Mouse (Mus musculus) intestine, embryonic 16.5 days (tissue): ENCODE measurements around the gene Dnaic1. TPM values are rescaled to one million over a fixed set of nuclear protein-coding genes. Genes with fewer than 3 reads are reported as not detected.

Experiments
- ATAC-seq: fragments of 200-750 bp; cut with Nextera tagmentation; 2 replicates; pipeline ENCODE4 v1.8.0; 2017; ENCODE audit warnings: moderate TSS enrichment, moderate library complexity
- H3K27ac ChIP-seq: fragments of 300-500 bp; sonication (generic); 2 replicates; pipeline ENCODE4 v1.5.1; 2014; ENCODE audit warnings: mild to moderate bottlenecking, low read length
- H3K27me3 ChIP-seq: fragments of 300-500 bp; sonication (generic); replicated peaks from 2 replicates; pipeline ENCODE4 v1.6.1; 2014; ENCODE audit warnings: low read length, control low read depth, mixed read lengths; ENCODE audit not compliant: control insufficient read depth, insufficient read depth
- H3K36me3 ChIP-seq: fragments of 300-500 bp; sonication (generic); 2 replicates; pipeline ENCODE4 v1.6.1; 2014; ENCODE audit warnings: low read length, control low read depth; ENCODE audit not compliant: control insufficient read depth, insufficient read depth
- H3K4me1 ChIP-seq: fragments of 300-500 bp; sonication (generic); 2 replicates; pipeline ENCODE4 v1.6.1; 2014; ENCODE audit warnings: low read length, control low read depth, mixed read lengths; ENCODE audit not compliant: control insufficient read depth, insufficient read depth
- H3K4me2 ChIP-seq: fragments of 300-500 bp; sonication (generic); 2 replicates; pipeline ENCODE4 v1.6.1; 2014; ENCODE audit warnings: low read depth, low read length, control low read depth
- H3K4me3 ChIP-seq: fragments of 300-500 bp; sonication (generic); 2 replicates; pipeline ENCODE4 v1.5.1; 2014; ENCODE audit warnings: mild to moderate bottlenecking, low read length
- H3K9ac ChIP-seq: fragments of 300-500 bp; sonication (generic); 2 replicates; pipeline ENCODE4 v1.6.1; 2014; ENCODE audit warnings: low read depth, low read length
- H3K9me3 ChIP-seq: fragments of 300-500 bp; sonication (generic); 2 replicates; pipeline ENCODE4 v1.6.1; 2016; ENCODE audit warnings: low read length, control low read depth; ENCODE audit not compliant: control insufficient read depth
- whole genome bisulfite sequencing: fragments of 180-500 bp; shearing (Covaris S2); extraction: QIAGEN DNeasy Blood & Tissue Kit; methylation state at CpG from one replicate; pipeline ENCODE4 v1.1.7; 2014; 5-methylcytosine and 5-hydroxymethylcytosine counted together
- polyA plus RNA-seq: library from polyadenylated mRNA; unstranded; fragments of >200 nt; fragmentation: Nextera tagmentation; extraction: Ambion mirVana; gene quantifications from 2 replicates; pipeline ENCODE4 v1.2.1, GENCODE M21; 2015

The Dnaic1 gene
- polyA plus RNA-seq, 1 experiment from 2014 or later: 4.2 TPM

- H3K9ac ChIP-seq: peak overlapping the region; percentile 12; the same call in 1 of the 2 replicates
- WGBS: 40% methylated on average over 7 of the region's 7 CpGs
- 0 out of 2 replicates have a peak overlapping the region, but pooled peaks have one; percentile 15 for H3K27ac ChIP-seq
- peaks cover 20% of the 10 kb centered on the region for H3K4me1 ChIP-seq
- no peak overlapping the region for H3K4me2 ChIP-seq
- no peak overlapping the region for H3K4me3 ChIP-seq
- no peaks in the 10 kb centered on the region for H3K9me3 ChIP-seq
- H3K27me3 ChIP-seq: no peaks in the 10 kb centered on the region
- no peak for ATAC-seq
- no peaks in the 10 kb centered on the region for H3K36me3 ChIP-seq
Measured at GRCm38 (mm10) chr4:41636366-41636765, 66.8 kb downstream of the Dnaic1 start.

- no peak for ATAC-seq
- Histone ChIP-seq H3K9ac (no peak overlapping the region), H3K27ac (0 out of 2 replicates have a peak overlapping the region, but pooled peaks have one; percentile 15), H3K9me3 (no peaks in the 10 kb centered on the region), H3K4me3 (no peak overlapping the region), H3K27me3 (no peaks in the 10 kb centered on the region), H3K4me2 (no peak overlapping the region), H3K36me3 (no peaks in the 10 kb centered on the region), H3K4me1 (peaks cover 15% of the 10 kb centered on the region)
- WGBS: 69% methylated on average over 10 of the region's 10 CpGs
Measured at GRCm38 (mm10) chr4:41636882-41637635, 67.5 kb downstream of the Dnaic1 start.

- Histone ChIP-seq H3K9ac (no peak overlapping the region), H3K36me3 (no peaks in the 10 kb centered on the region), H3K4me3 (no peak overlapping the region), H3K27ac (no peak overlapping the region), H3K27me3 (no peaks in the 10 kb centered on the region), H3K4me2 (no peak overlapping the region), H3K4me1 (peaks cover 15% of the 10 kb centered on the region), H3K9me3 (no peaks in the 10 kb centered on the region)
- no peak for ATAC-seq
- WGBS: 91% methylated on average over 10 of the region's 10 CpGs
Measured at GRCm38 (mm10) chr4:41638186-41638731, 68.7 kb downstream of the Dnaic1 start.

- 81% methylated on average over 6 of the region's 6 CpGs for WGBS
Measured at GRCm38 (mm10) chr4:41638828-41639213, 69.2 kb downstream of the Dnaic1 start.

GRCm38 (mm10) chr4:41639214-41639841 is 69.8 kb downstream of the Dnaic1 start:
- Histone ChIP-seq H3K36me3 (no peaks in the 10 kb centered on the region), H3K4me2 (peak overlapping the region; percentile 95), H3K9me3 (no peaks in the 10 kb centered on the region), H3K4me3 (peak overlapping the region; percentile 60), H3K27me3 (no peaks in the 10 kb centered on the region), H3K4me1 (peaks cover 15% of the 10 kb centered on the region), H3K27ac (peak overlapping the region; percentile 39; the same call in 1 of the 2 replicates), H3K9ac (peak overlapping the region; percentile 74)
- ATAC-seq: no peak
- 19% methylated on average over 10 of the region's 10 CpGs for WGBS

More at GRCm38 (mm10) chr4:41638828-41639213, 69.2 kb downstream of the Dnaic1 start:
- Histone ChIP-seq H3K9ac (peak overlapping the region; percentile 74; the same call in 1 of the 2 replicates), H3K9me3 (no peaks in the 10 kb centered on the region), H3K36me3 (no peaks in the 10 kb centered on the region), H3K27ac (no peak overlapping the region), H3K4me2 (no peak overlapping the region; the same call in 1 of the 2 replicates), H3K27me3 (no peaks in the 10 kb centered on the region), H3K4me1 (peaks cover 15% of the 10 kb centered on the region), H3K4me3 (0 out of 2 replicates have a peak overlapping the region, but pooled peaks have one; percentile 60)
- no peak for ATAC-seq

GRCm38 (mm10) chr4:41639913-41640507 is 70.4 kb downstream of the Dnaic1 start, which contains the start of gene Enho:
Gene Enho (minus strand): TSS chr4:41640324.
- peak within 1 kb of the TSS; percentile 95 for H3K4me2 ChIP-seq
- peak within 1 kb of the TSS; percentile 74 for H3K9ac ChIP-seq
- H3K4me3 ChIP-seq: peak within 1 kb of the TSS; percentile 60
- no peaks in the 10 kb centered on the region for H3K36me3 ChIP-seq
- 0% methylated on average over 70 of the region's 74 CpGs for WGBS
- H3K27me3 ChIP-seq: no peaks in the 10 kb centered on the region
- peak within 1 kb of the TSS; percentile 39; the same call in 1 of the 2 replicates for H3K27ac ChIP-seq
- no peaks in the 10 kb centered on the region for H3K9me3 ChIP-seq
- ATAC-seq: peak; percentile 96
- H3K4me1 ChIP-seq: peaks cover 15% of the 10 kb centered on the region

- Histone ChIP-seq H3K27ac (no peak overlapping the region), H3K4me3 (no peak overlapping the region), H3K4me1 (peaks cover 9% of the 10 kb centered on the region), H3K36me3 (no peaks in the 10 kb centered on the region), H3K9ac (no peak overlapping the region), H3K9me3 (no peaks in the 10 kb centered on the region), H3K4me2 (no peak overlapping the region), H3K27me3 (no peaks in the 10 kb centered on the region)
- ATAC-seq: no peak
- 85% methylated on average over 6 of the region's 6 CpGs for WGBS
Measured at GRCm38 (mm10) chr4:41641199-41641822, 71.7 kb downstream of the Dnaic1 start.

GRCm38 (mm10) chr4:41645488-41645887 is 75.9 kb downstream of the Dnaic1 start:
- no peak overlapping the region for H3K27ac ChIP-seq
- H3K9me3 ChIP-seq: no peaks in the 10 kb centered on the region
- no peak overlapping the region for H3K4me2 ChIP-seq
- no peak overlapping the region for H3K4me3 ChIP-seq
- H3K27me3 ChIP-seq: no peaks in the 10 kb centered on the region
- no peaks in the 10 kb centered on the region for H3K36me3 ChIP-seq
- no peak overlapping the region for H3K9ac ChIP-seq
- ATAC-seq: no peak; the same call in 1 of the 2 replicates
- H3K4me1 ChIP-seq: no peaks in the 10 kb centered on the region
- WGBS: 24% methylated on average over 5 of the region's 5 CpGs
